Mouse (Mus musculus): ENCODE measurements at regions not wholly inside any gene's neighbourhood (a gene's known extent, or its start where the extent isn't known, plus 50 kb on each side); places are given as distances from the start of the nearest gene placed in this dataset. TPM values are rescaled to one million over a fixed set of nuclear protein-coding genes. Genes with fewer than 3 reads are reported as not detected.

DNA sequence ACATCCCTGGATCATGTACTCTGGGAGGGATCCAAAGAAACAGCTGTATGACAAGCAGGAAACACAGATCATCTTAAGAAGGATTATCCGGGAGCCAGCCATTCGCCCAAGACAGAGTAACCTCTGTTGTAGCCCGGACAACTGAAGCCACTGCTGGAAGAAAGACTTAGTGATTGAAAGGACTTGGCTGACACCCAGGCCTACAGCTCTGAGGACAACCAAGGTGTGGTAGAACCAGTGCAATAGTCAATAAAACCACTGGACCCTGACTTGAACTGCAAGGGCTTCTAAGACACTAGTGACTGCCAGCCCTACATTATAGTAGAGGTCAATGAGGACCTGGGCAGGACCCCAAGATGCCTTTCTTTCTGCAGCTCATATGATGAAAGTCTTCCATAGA, 78.3 kb upstream of the Klf12 start:
- intact Hi-C loops (cut with DNase I), result no loop called here
- no peak for DNase-seq

GRCm38 (mm10) chr14:100361346-100362029, 77.0 kb upstream of the Klf12 start:
- intact Hi-C loops (cut with DNase I), result no loop called here

DNA sequence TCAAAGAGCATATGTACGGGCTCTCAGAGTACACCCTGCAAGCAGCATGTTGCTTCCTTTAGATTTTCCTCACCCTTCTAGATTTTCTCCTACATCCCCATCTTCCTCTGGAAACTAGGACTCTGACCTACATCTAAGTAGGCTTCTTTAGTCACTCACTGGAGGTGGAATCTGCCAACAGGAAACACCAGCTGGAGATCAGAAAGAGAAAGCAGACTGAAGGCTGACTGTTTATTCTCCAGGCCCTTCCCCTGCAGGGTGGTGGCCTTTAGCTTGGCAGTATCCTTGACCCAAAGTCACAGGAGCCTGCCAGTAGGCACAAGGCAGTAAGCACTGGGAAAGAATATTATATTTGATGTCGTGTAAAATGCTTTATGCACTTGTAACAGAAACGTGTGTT, 75.4 kb upstream of the Klf12 start:
- no peak for DNase-seq
- intact Hi-C loops (cut with DNase I), result no loop called here

More at GRCm38 (mm10) chr14:100361346-100362029, 77.0 kb upstream of the Klf12 start:
- DNase-seq, result no peak

DNA sequence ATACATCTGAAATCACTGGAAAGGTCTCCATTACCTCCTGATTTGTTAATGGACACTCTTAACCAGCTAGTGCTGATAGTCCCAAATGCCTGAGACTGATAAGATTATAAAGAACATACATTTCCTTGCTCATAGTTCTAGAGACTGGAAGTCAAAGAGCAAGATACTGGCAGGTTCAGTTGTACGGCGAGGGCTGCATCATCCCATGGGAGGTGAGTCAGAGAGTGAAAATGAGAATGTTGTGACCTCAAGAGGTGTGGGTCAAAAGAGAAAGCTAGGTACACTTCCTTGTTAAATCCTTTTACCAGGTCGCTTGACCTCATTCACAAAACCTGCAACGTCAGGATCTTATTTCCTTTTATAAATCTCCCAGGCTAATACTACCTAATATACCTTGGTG, 72.7 kb upstream of the Klf12 start:
- intact Hi-C loops (cut with DNase I), result no loop called here
- no peak for DNase-seq

- no peak for DNase-seq
- intact Hi-C loops (cut with DNase I), result no loop called here
Observed at GRCm38 (mm10) chr14:100353508-100353907, 69.0 kb upstream of the Klf12 start.

DNA sequence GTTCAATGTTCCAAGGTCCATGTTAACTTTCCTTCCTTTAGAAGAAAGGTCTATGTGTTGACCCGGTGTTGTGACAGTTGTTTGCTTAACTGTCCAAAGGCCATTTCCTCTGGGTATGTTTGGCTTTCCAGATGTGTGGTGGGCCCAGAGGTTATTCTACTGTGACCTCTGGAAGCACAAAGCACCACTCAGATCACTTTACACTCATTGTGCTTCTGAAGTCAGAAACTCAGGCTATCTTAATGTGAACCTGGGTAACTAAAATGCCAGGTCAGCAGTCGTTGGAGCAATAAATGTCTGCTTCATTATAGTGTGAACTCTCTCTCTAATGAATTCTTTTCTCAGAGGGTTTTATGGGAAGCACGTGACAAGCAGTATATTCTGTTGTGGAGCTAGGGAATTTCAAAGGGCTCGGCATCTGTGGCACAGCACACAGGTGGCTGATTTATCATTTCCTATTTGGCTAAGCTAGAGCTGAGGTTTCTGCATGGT, 68.5 kb upstream of the Klf12 start:
- intact Hi-C loops (cut with DNase I), result no loop called here

DNA sequence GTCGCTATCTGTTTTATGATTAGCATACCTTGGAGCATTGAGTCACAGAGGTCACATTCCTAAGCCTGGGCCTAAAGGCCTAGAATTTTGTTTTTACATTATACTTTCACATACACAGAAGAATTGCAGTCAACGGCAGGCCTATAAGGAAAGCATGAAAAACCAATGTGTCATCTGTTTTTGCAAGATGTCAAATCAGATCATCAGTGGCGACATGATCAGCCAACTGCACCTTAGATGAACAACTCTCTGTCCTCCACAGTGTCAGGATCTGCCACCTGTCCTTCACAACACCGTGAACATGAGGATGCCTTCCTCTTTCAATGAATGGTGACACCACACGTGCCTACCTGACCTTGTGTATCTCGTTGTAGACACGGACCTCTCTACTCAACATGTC, 66.5 kb upstream of the Klf12 start:
- intact Hi-C loops (cut with DNase I), result no loop called here
- no peak for DNase-seq

More for the DNA sequence above, 68.5 kb upstream of the Klf12 start:
- no peak for DNase-seq

GRCm38 (mm10) chr14:100350021-100350790, 65.7 kb upstream of the Klf12 start:
- DNase-seq, result no peak
- intact Hi-C loops (cut with DNase I), result no loop called here

GRCm38 (mm10) chr14:100348336-100349164, 64.1 kb upstream of the Klf12 start:
- intact Hi-C loops (cut with DNase I), result no loop called here
- no peak for DNase-seq

- DNase-seq, result no peak
- intact Hi-C loops (cut with DNase I), result no loop called here
Observed at GRCm38 (mm10) chr14:100336926-100337325, 52.4 kb upstream of the Klf12 start.

Small RNA genes lying in the stretch of these regions (microRNA-seq; reads per million reads assigned to microRNA genes)
- not detected for gene Gm22401

Data from left cerebral cortex, postnatal 4 days (tissue).